Mouse (Mus musculus): ENCODE measurements around the gene Erbin. TPM values are rescaled to one million over a fixed set of nuclear protein-coding genes. Genes with fewer than 3 reads are reported as not detected.

Gene Erbin
- polyA plus RNA-seq, 1 experiment, result 4.9 TPM

DNA sequence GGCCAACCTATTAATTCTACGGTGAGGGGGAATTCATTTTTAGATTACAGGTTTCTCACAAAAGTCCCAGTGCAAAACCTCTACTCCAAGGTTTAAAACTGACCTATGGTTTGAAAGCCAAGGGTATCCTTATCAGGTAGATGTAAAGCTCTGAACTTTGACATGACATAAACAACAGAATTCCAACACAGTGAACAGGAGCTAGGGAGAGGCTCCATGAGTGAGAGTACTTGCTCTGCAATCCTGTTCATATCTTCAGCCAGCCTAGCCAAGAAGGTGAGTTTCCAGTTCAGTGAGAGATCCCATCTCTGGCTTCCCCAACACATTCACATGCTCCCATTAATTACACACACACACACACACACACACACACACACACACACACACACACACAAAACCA, 9.7 kb downstream of the Erbin start:
- TF ChIP-seq CTCF (IDR thresholded peaks at IDR 0.05; ENCODE audit: control insufficient read depth, insufficient read depth, insufficient replicate concordance, low read depth, low read length) (no peak), POLR2A (IDR thresholded peaks at IDR 0.05; ENCODE audit: control insufficient read depth, low read depth, low read length) (no peak)
- H3K27me3 ChIP-seq (ENCODE audit: control insufficient read depth, insufficient read depth, low read length), result no peaks in the 10 kb centered on the region
- no peaks in the 10 kb centered on the region for H3K4me1 ChIP-seq (ENCODE audit: control insufficient read depth, insufficient read depth, low read length)
- no peak overlapping the region for H3K27ac ChIP-seq (ENCODE audit: control insufficient read depth, insufficient read depth, low read depth, low read length)
- H3K4me3 ChIP-seq (ENCODE audit: control insufficient read depth, low read depth, low read length), result no peak overlapping the region
- no peaks in the 10 kb centered on the region for H3K36me3 ChIP-seq (ENCODE audit: control insufficient read depth, insufficient read depth, low read length)

DNA sequence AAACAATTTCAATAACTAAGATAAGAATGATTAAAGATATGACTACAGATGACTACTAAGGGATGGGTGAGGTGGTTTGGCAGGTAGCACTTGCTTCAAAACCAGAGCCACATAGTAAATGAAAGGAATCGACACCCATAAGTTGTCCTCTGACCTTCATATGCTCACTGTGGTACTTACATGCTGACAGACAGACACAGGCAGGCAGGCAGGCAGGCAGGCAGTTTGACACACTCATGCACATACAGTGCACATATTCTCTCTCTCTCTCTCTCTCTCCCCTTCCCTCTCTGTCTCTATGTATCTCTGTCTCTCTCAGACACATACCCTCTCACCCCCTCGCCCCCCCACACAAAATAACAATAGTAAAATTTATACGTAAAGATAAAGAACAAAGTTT, 10.4 kb downstream of the Erbin start:
- Histone ChIP-seq H3K4me3 (ENCODE audit: control insufficient read depth, low read depth, low read length) (no peak overlapping the region), H3K27me3 (ENCODE audit: control insufficient read depth, insufficient read depth, low read length) (no peaks in the 10 kb centered on the region), H3K27ac (ENCODE audit: control insufficient read depth, insufficient read depth, low read depth, low read length) (no peak overlapping the region), H3K36me3 (ENCODE audit: control insufficient read depth, insufficient read depth, low read length) (no peaks in the 10 kb centered on the region), H3K4me1 (ENCODE audit: control insufficient read depth, insufficient read depth, low read length) (no peaks in the 10 kb centered on the region)
- TF ChIP-seq POLR2A (IDR thresholded peaks at IDR 0.05; ENCODE audit: control insufficient read depth, low read depth, low read length) (no peak), CTCF (IDR thresholded peaks at IDR 0.05; ENCODE audit: control insufficient read depth, insufficient read depth, insufficient replicate concordance, low read depth, low read length) (no peak)

DNA sequence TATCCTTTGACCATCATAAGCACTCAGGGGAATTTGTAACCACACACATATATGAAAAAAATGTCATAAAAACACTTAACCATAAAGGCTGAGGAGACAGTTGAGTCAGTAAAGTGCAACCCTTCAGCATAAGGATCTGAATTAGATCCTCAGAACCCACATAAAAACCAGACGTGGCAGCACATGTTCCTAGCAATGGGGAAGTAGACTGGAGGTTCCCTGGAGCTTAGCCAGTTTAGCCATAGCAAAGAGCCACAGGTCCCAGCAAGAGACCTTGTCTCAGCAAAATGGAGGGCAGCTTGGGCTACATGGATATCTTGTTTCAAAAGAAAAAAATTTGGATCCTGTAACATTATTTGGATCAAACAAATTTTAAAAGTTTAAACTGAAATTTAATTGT, 20.3 kb downstream of the Erbin start:
- Histone ChIP-seq H3K36me3 (ENCODE audit: control insufficient read depth, insufficient read depth, low read length) (no peaks in the 10 kb centered on the region), H3K4me3 (ENCODE audit: control insufficient read depth, low read depth, low read length) (no peak overlapping the region; the same call in 1 of the 2 replicates), H3K4me1 (ENCODE audit: control insufficient read depth, insufficient read depth, low read length) (no peaks in the 10 kb centered on the region), H3K27ac (ENCODE audit: control insufficient read depth, insufficient read depth, low read depth, low read length) (no peak overlapping the region), H3K27me3 (ENCODE audit: control insufficient read depth, insufficient read depth, low read length) (no peaks in the 10 kb centered on the region)
- no peak for TF ChIP-seq CTCF (IDR thresholded peaks at IDR 0.05; ENCODE audit: control insufficient read depth, insufficient read depth, insufficient replicate concordance, low read depth, low read length)
- TF ChIP-seq POLR2A (IDR thresholded peaks at IDR 0.05; ENCODE audit: control insufficient read depth, low read depth, low read length), result no peak

DNA sequence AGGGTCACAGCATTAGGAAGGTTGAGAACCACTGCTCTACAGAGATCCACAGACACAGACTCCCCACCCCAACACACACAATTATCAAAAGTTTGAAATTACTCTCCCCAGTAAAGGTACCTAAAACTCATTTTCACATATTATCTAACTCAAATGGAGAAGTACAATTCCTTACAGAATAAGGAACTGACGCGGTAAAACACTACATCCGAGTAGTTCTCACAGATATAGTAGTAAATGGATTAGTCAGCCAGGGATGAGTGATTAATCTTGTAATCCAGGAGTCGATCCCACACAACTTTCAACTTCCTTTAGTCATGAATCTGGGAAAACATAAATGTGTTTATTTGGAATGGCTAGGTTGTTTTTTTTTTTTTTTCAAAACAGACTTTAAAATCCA, 22.7 kb downstream of the Erbin start:
- Histone ChIP-seq H3K27ac (ENCODE audit: control insufficient read depth, insufficient read depth, low read depth, low read length) (no peak overlapping the region), H3K36me3 (ENCODE audit: control insufficient read depth, insufficient read depth, low read length) (no peaks in the 10 kb centered on the region), H3K4me3 (ENCODE audit: control insufficient read depth, low read depth, low read length) (no peak overlapping the region), H3K4me1 (ENCODE audit: control insufficient read depth, insufficient read depth, low read length) (no peaks in the 10 kb centered on the region), H3K27me3 (ENCODE audit: control insufficient read depth, insufficient read depth, low read length) (no peaks in the 10 kb centered on the region)
- TF ChIP-seq POLR2A (IDR thresholded peaks at IDR 0.05; ENCODE audit: control insufficient read depth, low read depth, low read length) (no peak), CTCF (IDR thresholded peaks at IDR 0.05; ENCODE audit: control insufficient read depth, insufficient read depth, insufficient replicate concordance, low read depth, low read length) (no peak)

DNA sequence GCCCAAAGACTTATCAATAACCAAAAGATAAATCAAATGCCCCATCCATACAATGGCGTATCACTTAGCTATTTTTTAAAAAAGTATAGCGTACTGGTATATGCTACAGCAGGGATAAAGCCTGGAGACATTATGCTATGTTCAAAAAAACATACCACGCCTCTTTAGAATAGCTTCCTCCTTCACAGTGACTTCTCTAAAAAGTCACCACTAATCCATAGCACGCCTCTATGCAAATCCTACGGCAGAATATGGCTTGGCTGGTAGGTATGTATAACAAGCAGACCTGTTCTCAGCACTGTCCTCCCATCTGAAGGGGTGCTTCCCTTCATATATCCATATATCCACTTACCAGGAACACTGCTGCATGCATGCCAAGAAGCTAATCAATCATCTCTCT, 27.2 kb downstream of the Erbin start:
- Histone ChIP-seq H3K36me3 (ENCODE audit: control insufficient read depth, insufficient read depth, low read length) (no peaks in the 10 kb centered on the region), H3K4me3 (ENCODE audit: control insufficient read depth, low read depth, low read length) (no peak overlapping the region), H3K27me3 (ENCODE audit: control insufficient read depth, insufficient read depth, low read length) (no peaks in the 10 kb centered on the region), H3K27ac (ENCODE audit: control insufficient read depth, insufficient read depth, low read depth, low read length) (no peak overlapping the region), H3K4me1 (ENCODE audit: control insufficient read depth, insufficient read depth, low read length) (no peaks in the 10 kb centered on the region)
- TF ChIP-seq CTCF (IDR thresholded peaks at IDR 0.05; ENCODE audit: control insufficient read depth, insufficient read depth, insufficient replicate concordance, low read depth, low read length), result no peak
- no peak for TF ChIP-seq POLR2A (IDR thresholded peaks at IDR 0.05; ENCODE audit: control insufficient read depth, low read depth, low read length)

DNA sequence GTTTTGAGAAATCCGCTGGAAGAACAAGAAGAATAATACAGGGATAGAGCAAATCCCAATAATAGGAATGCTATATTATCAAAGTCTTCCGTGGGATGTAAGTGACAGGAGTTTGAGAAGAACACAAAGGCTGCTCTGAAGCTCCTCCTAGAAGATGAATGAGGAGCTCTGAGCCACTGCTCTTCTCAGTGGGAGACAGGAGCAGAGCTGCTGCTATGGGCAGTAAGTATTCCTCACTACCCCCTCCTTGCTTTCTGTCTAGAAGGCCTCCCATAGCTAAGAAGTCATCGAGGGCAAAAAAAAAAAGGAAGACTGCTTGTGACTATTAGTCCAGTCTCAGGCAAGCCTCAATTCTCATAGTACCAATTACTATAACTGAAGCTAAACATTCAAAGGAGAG, 30.3 kb downstream of the Erbin start:
- no peaks in the 10 kb centered on the region for H3K36me3 ChIP-seq (ENCODE audit: control insufficient read depth, insufficient read depth, low read length)
- no peaks in the 10 kb centered on the region for H3K27me3 ChIP-seq (ENCODE audit: control insufficient read depth, insufficient read depth, low read length)
- H3K27ac ChIP-seq (ENCODE audit: control insufficient read depth, insufficient read depth, low read depth, low read length), result no peak overlapping the region
- TF ChIP-seq CTCF (IDR thresholded peaks at IDR 0.05; ENCODE audit: control insufficient read depth, insufficient read depth, insufficient replicate concordance, low read depth, low read length) (no peak), POLR2A (IDR thresholded peaks at IDR 0.05; ENCODE audit: control insufficient read depth, low read depth, low read length) (no peak)
- no peaks in the 10 kb centered on the region for H3K4me1 ChIP-seq (ENCODE audit: control insufficient read depth, insufficient read depth, low read length)
- no peak overlapping the region for H3K4me3 ChIP-seq (ENCODE audit: control insufficient read depth, low read depth, low read length)

DNA sequence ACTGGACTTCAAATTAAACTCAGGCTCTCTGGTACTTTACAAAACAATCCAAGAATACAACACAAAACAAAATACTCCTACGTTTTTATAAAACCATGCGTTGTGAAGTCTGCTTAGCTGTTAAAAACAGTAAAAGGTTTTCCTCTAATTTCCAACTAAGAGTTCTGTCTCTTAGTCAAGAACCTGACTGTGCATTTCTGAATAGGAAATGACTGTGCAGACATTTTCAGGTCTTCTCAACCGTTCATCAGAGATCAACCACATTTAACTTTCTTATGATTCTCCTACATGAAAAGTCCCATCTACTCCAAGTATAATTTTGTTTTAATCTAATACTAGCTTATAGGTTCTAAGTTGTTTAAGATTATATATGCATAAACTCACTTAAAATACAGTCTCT, 33.8 kb downstream of the Erbin start:
- Histone ChIP-seq H3K36me3 (ENCODE audit: control insufficient read depth, insufficient read depth, low read length) (no peaks in the 10 kb centered on the region), H3K27ac (ENCODE audit: control insufficient read depth, insufficient read depth, low read depth, low read length) (no peak overlapping the region), H3K4me3 (ENCODE audit: control insufficient read depth, low read depth, low read length) (no peak overlapping the region), H3K4me1 (ENCODE audit: control insufficient read depth, insufficient read depth, low read length) (no peaks in the 10 kb centered on the region), H3K27me3 (ENCODE audit: control insufficient read depth, insufficient read depth, low read length) (no peaks in the 10 kb centered on the region)
- no peak for TF ChIP-seq CTCF (IDR thresholded peaks at IDR 0.05; ENCODE audit: control insufficient read depth, insufficient read depth, insufficient replicate concordance, low read depth, low read length)
- TF ChIP-seq POLR2A (IDR thresholded peaks at IDR 0.05; ENCODE audit: control insufficient read depth, low read depth, low read length), result no peak

DNA sequence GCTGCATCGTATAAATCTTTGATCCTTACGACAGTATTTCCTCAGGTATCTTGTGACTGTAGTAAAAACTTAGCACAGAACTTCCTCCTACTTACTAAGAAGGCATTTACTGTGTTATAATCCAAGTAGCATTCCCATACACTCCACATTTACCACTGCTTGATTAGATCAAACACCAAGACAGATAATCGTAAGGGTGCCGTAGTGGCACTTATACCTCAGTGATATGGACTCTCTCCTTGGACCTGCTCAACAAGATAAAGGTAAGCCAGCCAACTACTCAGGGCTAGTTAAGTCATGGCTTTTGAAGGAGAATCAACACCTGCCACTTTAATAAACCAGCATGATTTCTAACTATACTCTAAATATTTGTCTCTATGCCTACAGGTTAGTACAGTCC, 39.1 kb downstream of the Erbin start:
- TF ChIP-seq CTCF (IDR thresholded peaks at IDR 0.05; ENCODE audit: control insufficient read depth, insufficient read depth, insufficient replicate concordance, low read depth, low read length), result no peak
- no peak for TF ChIP-seq POLR2A (IDR thresholded peaks at IDR 0.05; ENCODE audit: control insufficient read depth, low read depth, low read length)
- H3K27ac ChIP-seq (ENCODE audit: control insufficient read depth, insufficient read depth, low read depth, low read length), result no peak overlapping the region
- no peaks in the 10 kb centered on the region for H3K4me1 ChIP-seq (ENCODE audit: control insufficient read depth, insufficient read depth, low read length)
- H3K27me3 ChIP-seq (ENCODE audit: control insufficient read depth, insufficient read depth, low read length), result no peaks in the 10 kb centered on the region
- H3K4me3 ChIP-seq (ENCODE audit: control insufficient read depth, low read depth, low read length), result no peak overlapping the region
- no peaks in the 10 kb centered on the region; the same call in 1 of the 2 replicates for H3K36me3 ChIP-seq (ENCODE audit: control insufficient read depth, insufficient read depth, low read length)

Data from testis, adult 2 months (tissue).